Mouse (Mus musculus): ENCODE measurements around the gene Cpne2.

DNA sequence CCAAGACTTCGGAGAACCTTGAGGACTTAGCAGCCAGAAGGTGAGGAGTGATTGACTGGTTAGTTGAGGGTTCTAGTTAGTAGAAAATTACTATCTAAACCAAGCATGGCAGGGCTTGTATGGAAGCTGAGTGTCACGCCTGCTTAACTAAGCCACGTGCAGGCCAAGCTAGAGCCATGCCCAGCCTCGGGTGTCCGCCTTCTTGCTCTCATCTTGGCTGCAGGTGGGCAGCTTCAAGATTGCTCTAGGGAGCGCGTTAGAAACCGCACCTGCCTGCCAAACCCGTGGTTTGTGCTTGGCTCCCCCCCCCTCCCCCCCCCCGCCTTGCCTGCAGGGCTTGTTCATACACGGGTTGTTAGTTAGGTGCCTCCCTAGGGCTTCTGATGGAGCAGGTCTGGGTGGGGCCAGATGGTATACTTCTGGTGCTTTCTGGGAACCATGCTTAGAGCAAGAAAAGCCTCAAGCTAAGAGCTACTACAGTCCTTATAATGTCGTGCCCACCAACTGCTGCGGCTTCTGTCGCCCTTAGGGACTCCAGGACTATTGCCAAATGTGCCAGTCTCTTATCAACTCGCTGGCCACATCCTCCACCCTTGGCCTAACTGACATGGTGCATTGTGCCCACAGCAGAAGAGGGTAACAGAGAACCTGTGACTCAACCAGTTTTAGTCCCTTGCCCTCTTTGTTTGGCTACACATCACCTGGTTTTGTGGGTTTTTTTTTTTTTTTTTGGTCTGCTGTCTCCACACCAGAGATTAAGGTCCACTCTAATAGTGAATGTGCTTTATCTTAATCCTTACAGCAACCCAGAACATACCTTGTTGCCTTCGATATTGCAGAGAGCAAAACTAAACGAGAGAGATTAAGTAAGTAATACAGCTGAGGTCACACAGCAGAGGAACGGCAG is 8.4 kb downstream of the Cpne2 start:
- TF ChIP-seq CTCF (IDR thresholded peaks at IDR 0.05; ENCODE audit: extremely low read depth, insufficient read depth, low read length) = no peak
- TF ChIP-seq POLR2A (IDR thresholded peaks at IDR 0.05; ENCODE audit: extremely low read depth, insufficient read depth, low read length) = no peak
